Mouse (Mus musculus): ENCODE data around the gene Sstr3.

DNA sequence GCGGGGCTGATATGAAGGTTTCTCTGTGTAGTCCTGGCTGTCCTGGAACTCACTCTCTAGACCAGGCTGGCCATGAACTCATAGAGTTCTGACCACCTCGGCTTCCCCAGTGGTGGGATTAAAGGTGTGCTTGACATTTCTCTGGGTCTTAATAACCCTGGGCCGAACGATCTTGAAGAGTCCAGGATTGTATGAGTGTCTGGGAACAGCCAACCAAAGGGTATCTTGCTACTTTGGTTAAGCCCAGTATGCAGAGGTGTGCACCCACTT, 13.1 kb downstream of the Sstr3 start:
- TF ChIP-seq FLI1 (IDR thresholded peaks at IDR 0.05; ENCODE audit: low read length) (no peak), GATA1 (IDR thresholded peaks at IDR 0.05; ENCODE audit: borderline replicate concordance, low read length) (no peak)

Data from megakaryocyte, embryonic 14.5 days (primary cell).